ENCODE assay signal across 10 mouse cellular contexts in the genomic region with DNA sequence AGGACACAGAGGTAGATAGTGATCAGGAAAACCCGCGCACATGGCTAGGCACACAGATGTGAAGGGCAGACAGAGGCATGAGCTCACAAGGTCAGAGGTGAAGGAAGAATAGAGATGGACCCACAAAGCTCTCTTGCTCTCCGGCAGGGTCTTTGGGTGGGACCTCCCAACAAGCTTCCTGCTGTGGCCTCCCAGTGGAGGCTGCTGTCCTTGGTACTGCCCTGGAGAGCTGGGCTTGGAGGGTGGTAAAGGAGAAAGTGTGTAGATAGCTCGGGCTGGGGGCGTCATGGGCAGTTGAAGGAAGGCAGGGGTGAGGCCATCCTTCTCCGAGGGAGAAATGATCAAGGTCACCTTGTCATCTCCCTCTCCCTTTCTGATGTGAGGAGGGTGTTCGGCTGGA. TPM values are rescaled to one million over a fixed set of nuclear protein-coding genes. Genes with fewer than 3 reads are reported as not detected.
DNase-seq lines count a peak whose midpoint lies in the region; ATAC-seq and TF ChIP-seq lines count a peak whose summit lies in the region.
"Had no signal": no experiment of that assay in that cellular context is flagged by ENCODE, and none has a peak within 500 bp of the region (broad histone marks: within the 10 kb centered on the region; RNA-seq: fewer than 3 reads in every experiment).

No protein-coding gene starts in this region.

- H3K36me3 ChIP-seq in kidney, embryonic 14.5 days (ENCODE audit: control insufficient read depth, insufficient read depth, low read length), result no peaks in the 10 kb centered on the region
- H3K36me3 ChIP-seq in kidney, adult 2 months (ENCODE audit: control insufficient read depth, insufficient read depth, low read length), result no peaks in the 10 kb centered on the region
- H3K36me3 ChIP-seq in hindbrain, embryonic 10.5 days, result peaks cover 31% of the 10 kb centered on the region

- no peaks in the 10 kb centered on the region for H3K27me3 ChIP-seq in kidney, embryonic 14.5 days (ENCODE audit: control insufficient read depth, insufficient read depth, low read length)
- H3K27me3 ChIP-seq in kidney, adult 2 months (replicated peaks; ENCODE audit: control insufficient read depth, insufficient read depth, low read length), result no peaks in the 10 kb centered on the region
- no peaks in the 10 kb centered on the region for H3K27me3 ChIP-seq in hindbrain, embryonic 10.5 days (ENCODE audit: insufficient read depth, poor library complexity, severe bottlenecking)

- H3K27ac ChIP-seq in kidney, embryonic 14.5 days (ENCODE audit: low read depth, low read length), result no peak overlapping the region
- H3K27ac ChIP-seq in kidney, adult 2 months (ENCODE audit: insufficient read depth, low read depth, low read length), result no peak overlapping the region
- H3K27ac ChIP-seq in hindbrain, embryonic 10.5 days, result peak overlapping the region; percentile 76

- no peaks in the 10 kb centered on the region for H3K9me3 ChIP-seq in kidney, embryonic 14.5 days (ENCODE audit: control insufficient read depth, low read length)
- H3K9me3 ChIP-seq in hindbrain, embryonic 10.5 days, result no peaks in the 10 kb centered on the region

- H3K4me2 ChIP-seq in kidney, embryonic 14.5 days (replicated peaks; ENCODE audit: low read depth, low read length), result no peak overlapping the region

- H3K9ac ChIP-seq in kidney, embryonic 14.5 days (ENCODE audit: low read depth, low read length), result no peak overlapping the region

- no peak overlapping the region for H3K4me3 ChIP-seq in kidney, embryonic 14.5 days (ENCODE audit: low read length)
- H3K4me3 ChIP-seq in kidney, adult 2 months (ENCODE audit: insufficient read depth, low read depth, low read length), result no peak overlapping the region
- no peak overlapping the region for H3K4me3 ChIP-seq in hindbrain, embryonic 10.5 days

- DNase-seq in kidney, adult 2 months, result no peak
- DNase-seq in brain, embryonic 14.5 days (ENCODE audit: low read depth), result peak; percentile 29
- DNase-seq in hindbrain, embryonic 10.5 days (ENCODE audit: low spot score), result peak; percentile 33
- DNase-seq in neural tube, embryonic 10.5 days (ENCODE audit: extremely low spot score, low spot score), result peak; percentile 32
- no peak for DNase-seq in ovary, adult 18-20 months (ENCODE audit: low spot score)
- no peak for DNase-seq in frontal cortex, postnatal 14 days (ENCODE audit: low spot score in 2 of 2)
- DNase-seq in gastrocnemius, adult 8-10 months (ENCODE audit: low spot score in 2 of 2), result no peak
- DNase-seq: gastrocnemius, postnatal 10 days had no signal

- H3K4me1 ChIP-seq in kidney, embryonic 14.5 days (ENCODE audit: control insufficient read depth, insufficient read depth, low read length), result no peaks in the 10 kb centered on the region
- no peaks in the 10 kb centered on the region for H3K4me1 ChIP-seq in kidney, adult 2 months (ENCODE audit: control insufficient read depth, insufficient read depth, low read length)
- peaks cover 60% of the 10 kb centered on the region for H3K4me1 ChIP-seq in hindbrain, embryonic 10.5 days (replicated peaks)

- no peak for TF ChIP-seq CTCF in kidney, adult 2 months (conservative IDR thresholded peaks at IDR 0.05; ENCODE audit: insufficient read depth, insufficient read length, low read depth, low read length)
- no peak for TF ChIP-seq CTCF in brain, embryonic 14.5 days (IDR thresholded peaks at IDR 0.05; ENCODE audit: borderline replicate concordance, extremely low read depth, insufficient read depth, insufficient read length)

- TF ChIP-seq POLR2A in kidney, adult 2 months (IDR thresholded peaks at IDR 0.05; ENCODE audit: low read depth, low read length), result no peak
- TF ChIP-seq POLR2A in brain, embryonic 14.5 days (IDR thresholded peaks at IDR 0.05; ENCODE audit: borderline replicate concordance, extremely low read depth, insufficient read depth, insufficient read length, poor library complexity, severe bottlenecking), result no peak

- WGBS in kidney, embryonic 14.5 days, result 38% methylated on average over 7 of the region's 7 CpGs
- 26% methylated on average over 7 of the region's 7 CpGs for WGBS in kidney, adult 2 months
- 36% methylated on average over 7 of the region's 7 CpGs for WGBS in hindbrain, embryonic 10.5 days

- peak; percentile 60; the same call in 1 of the 2 replicates for ATAC-seq in kidney, embryonic 14.5 days (ENCODE audit: low FRiP score, low TSS enrichment)

RNA-seq across cellular contexts. Expression of a gene that starts 9.0 kb away (rescaled TPM):
- polyA plus RNA-seq in kidney, embryonic 14.5 days (2014; fragmentation: Nextera tagmentation; extraction: Ambion mirVana), result 1.9 and 2.2 TPM in 2 replicates
- 0.52 and 0.68 TPM in 2 replicates for polyA plus RNA-seq in kidney, adult 2 months (2012; rRNA removed)
- polyA plus RNA-seq in brain, embryonic 14.5 days (2012; rRNA removed), result 5.9 and 11.6 TPM in 2 replicates
- 6.8 and 6.9 TPM in 2 replicates for polyA plus RNA-seq in hindbrain, embryonic 10.5 days (2016; fragmentation: Nextera tagmentation; extraction: Ambion mirVana)
- 1 to 10 TPM in 3 of 4 experiments, under 1 TPM in 1; 0.67 to 1.4 (median 1.0) TPM for total RNA-seq in gastrocnemius, adult 8-10 months (2022)
- total RNA-seq: megakaryocyte-erythroid progenitor cell, adult 5-6 weeks had no signal

Comparison
In these comparisons a context has a peak if more than half of its experiments do, and no peak if none do; other contexts are left out.
1. DNase-seq: peak in brain, embryonic 14.5 days (single experiment), hindbrain, embryonic 10.5 days (single experiment) and neural tube, embryonic 10.5 days (single experiment); none in kidney, adult 2 months (single experiment), ovary, adult 18-20 months (single experiment), frontal cortex, postnatal 14 days (0 of 2) and gastrocnemius, adult 8-10 months (0 of 2).